Mouse (Mus musculus): ENCODE measurements around the gene Hoxa6. TPM values are rescaled to one million over a fixed set of nuclear protein-coding genes. Genes with fewer than 3 reads are reported as not detected.

Gene Hoxa6
- polyA plus RNA-seq, 1 experiment from 2014 or later: 2.9 TPM

DNA sequence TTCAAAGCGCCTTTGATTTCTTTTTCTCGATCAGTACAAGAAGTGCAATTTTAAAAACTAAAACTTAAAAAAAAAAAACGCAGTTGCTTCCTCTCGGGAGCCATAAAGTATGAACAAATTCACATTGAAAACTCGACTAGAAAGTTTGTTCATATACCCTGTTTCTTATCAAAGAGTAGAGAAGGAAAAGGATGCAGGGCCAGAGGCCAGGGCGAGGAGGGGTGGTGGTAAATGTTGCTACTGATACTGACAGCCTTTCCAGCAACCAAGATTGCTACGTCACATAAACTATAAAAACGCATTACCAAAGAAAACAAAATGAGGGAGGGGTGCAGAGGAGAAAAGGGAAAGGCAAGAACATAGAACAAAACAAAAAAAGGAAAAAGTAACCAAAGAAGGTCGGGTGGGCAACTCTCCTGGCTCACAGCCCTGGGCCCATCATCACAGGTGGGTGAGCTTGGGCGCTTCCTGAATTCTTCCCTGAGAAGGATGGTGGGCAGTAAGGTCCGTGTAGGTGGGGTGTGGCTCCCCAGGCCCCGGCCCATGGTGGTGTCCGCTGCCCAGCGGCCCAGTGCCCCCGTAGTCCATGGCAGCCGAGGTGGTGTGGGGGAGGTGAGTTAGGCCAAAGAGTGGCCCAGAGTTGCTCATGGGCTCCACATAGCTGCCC, 38.9 kb downstream of the Hoxa6 start:
- WGBS: 32% methylated on average over 16 of the region's 16 CpGs
- H3K4me2 ChIP-seq (replicated peaks; ENCODE audit: low read depth, low read length): peak overlapping the region; percentile 37
- H3K27ac ChIP-seq (ENCODE audit: low read length): peak overlapping the region; percentile 85
- peaks cover 95% of the 10 kb centered on the region for H3K4me1 ChIP-seq (ENCODE audit: insufficient read depth, low read length)
- H3K27me3 ChIP-seq (ENCODE audit: insufficient read depth, low read length): no peaks in the 10 kb centered on the region
- H3K9me3 ChIP-seq (ENCODE audit: low read length): no peaks in the 10 kb centered on the region
- peak overlapping the region; percentile 8; the same call in 1 of the 2 replicates for H3K4me3 ChIP-seq (ENCODE audit: low read length)
- peaks cover 7% of the 10 kb centered on the region; the same call in 1 of the 2 replicates for H3K36me3 ChIP-seq (ENCODE audit: insufficient read depth, low read length)
- peak overlapping the region; percentile 55 for H3K9ac ChIP-seq (replicated peaks; ENCODE audit: low read length)
- no peak for ATAC-seq (ENCODE audit: low FRiP score, low TSS enrichment)

DNA sequence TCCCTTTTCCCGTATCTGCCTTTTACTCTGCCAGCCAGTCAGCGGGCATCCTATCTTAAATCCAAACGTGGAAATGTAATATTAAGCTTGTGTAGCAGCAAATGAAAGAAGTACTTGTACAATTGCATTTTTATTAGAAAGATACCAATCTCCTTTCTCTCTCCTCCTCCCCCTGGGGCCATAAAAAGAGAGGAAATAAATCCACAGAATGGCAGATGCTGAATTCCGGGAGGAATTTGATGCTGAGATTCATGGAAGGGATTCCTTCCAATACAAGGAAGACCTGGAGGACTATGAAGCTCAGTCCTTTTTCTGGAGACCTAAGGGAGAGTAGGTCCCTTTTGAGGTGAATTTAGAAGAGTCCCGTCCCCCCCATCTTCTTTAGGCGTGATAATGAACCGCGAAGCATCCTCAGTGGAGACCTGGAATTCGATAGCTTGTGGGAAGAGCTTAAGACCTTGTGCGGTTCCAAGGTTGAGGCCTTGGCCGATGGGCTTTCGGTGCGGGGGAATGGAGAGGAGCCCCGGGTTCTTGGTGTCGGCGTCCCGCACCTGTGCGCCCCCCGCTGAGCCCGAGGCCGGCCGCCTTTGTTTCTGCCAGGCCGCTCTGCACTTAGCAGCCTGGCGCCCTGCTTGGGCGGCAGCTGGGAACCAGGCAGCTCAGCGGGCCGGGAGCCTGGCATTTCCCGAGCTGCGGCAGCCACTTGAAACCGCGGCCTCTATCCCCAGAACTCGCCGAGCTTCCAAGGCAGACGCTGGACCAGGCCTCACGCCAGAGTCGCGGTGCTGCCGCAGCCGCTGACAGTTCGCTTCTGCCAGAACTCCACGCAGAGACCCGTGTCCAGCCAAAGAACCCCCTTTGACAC, 40.1 kb downstream of the Hoxa6 start:
- no peaks in the 10 kb centered on the region for H3K27me3 ChIP-seq (ENCODE audit: insufficient read depth, low read length)

GRCm38 (mm10) chr6:52167736-52168161, 40.8 kb downstream of the Hoxa6 start:
- no peak for ATAC-seq (ENCODE audit: low FRiP score, low TSS enrichment)
- H3K4me1 ChIP-seq (ENCODE audit: insufficient read depth, low read length): peaks cover 98% of the 10 kb centered on the region
- H3K9me3 ChIP-seq (ENCODE audit: low read length): no peaks in the 10 kb centered on the region
- peak overlapping the region; percentile 19 for H3K4me3 ChIP-seq (ENCODE audit: low read length)
- no peaks in the 10 kb centered on the region for H3K27me3 ChIP-seq (ENCODE audit: insufficient read depth, low read length)
- 35% methylated on average over 14 of the region's 14 CpGs for WGBS
- H3K4me2 ChIP-seq (replicated peaks; ENCODE audit: low read depth, low read length): peak overlapping the region; percentile 70
- peaks cover 7% of the 10 kb centered on the region; the same call in 1 of the 2 replicates for H3K36me3 ChIP-seq (ENCODE audit: insufficient read depth, low read length)
- peak overlapping the region; percentile 63; the same call in 1 of the 2 replicates for H3K9ac ChIP-seq (replicated peaks; ENCODE audit: low read length)
- peak overlapping the region; percentile 82 for H3K27ac ChIP-seq (ENCODE audit: low read length)

More for the DNA sequence above, 40.1 kb downstream of the Hoxa6 start:
- peak overlapping the region; percentile 63 for H3K9ac ChIP-seq (replicated peaks; ENCODE audit: low read length)
- H3K4me1 ChIP-seq (ENCODE audit: insufficient read depth, low read length): peaks cover 97% of the 10 kb centered on the region
- H3K4me3 ChIP-seq (ENCODE audit: low read length): peak overlapping the region; percentile 27
- no peak for ATAC-seq (ENCODE audit: low FRiP score, low TSS enrichment)
- H3K36me3 ChIP-seq (ENCODE audit: insufficient read depth, low read length): peaks cover 7% of the 10 kb centered on the region; the same call in 1 of the 2 replicates
- WGBS: 7% methylated on average over 41 of the region's 42 CpGs
- peak overlapping the region; percentile 82 for H3K27ac ChIP-seq (ENCODE audit: low read length)
- H3K4me2 ChIP-seq (replicated peaks; ENCODE audit: low read depth, low read length): peak overlapping the region; percentile 70
- no peaks in the 10 kb centered on the region for H3K9me3 ChIP-seq (ENCODE audit: low read length)

DNA sequence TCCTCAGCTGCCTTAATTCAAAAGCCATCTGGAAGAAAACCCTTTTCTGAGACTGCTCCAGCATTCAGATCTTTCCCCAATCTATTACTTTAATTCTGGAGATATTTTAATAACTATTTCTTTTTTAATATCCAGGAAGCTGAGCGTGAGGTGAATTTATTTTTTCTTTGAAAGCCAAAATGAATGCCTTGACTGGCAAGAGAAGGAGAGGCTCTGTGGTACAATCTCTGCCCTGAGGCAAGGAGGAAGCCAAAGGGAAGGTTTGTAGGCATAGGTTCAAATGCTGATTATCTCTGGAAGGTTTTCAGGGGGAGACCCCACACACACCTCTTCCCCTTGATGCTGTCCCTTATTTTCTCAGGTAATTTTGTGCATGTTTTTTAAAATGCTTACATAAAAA, 41.3 kb downstream of the Hoxa6 start:
- Histone ChIP-seq H3K9me3 (ENCODE audit: low read length) (no peaks in the 10 kb centered on the region), H3K36me3 (ENCODE audit: insufficient read depth, low read length) (peaks cover 7% of the 10 kb centered on the region; the same call in 1 of the 2 replicates), H3K4me1 (ENCODE audit: insufficient read depth, low read length) (peaks cover 96% of the 10 kb centered on the region), H3K27me3 (ENCODE audit: insufficient read depth, low read length) (no peaks in the 10 kb centered on the region), H3K4me2 (replicated peaks; ENCODE audit: low read depth, low read length) (peak overlapping the region; percentile 70), H3K4me3 (ENCODE audit: low read length) (no peak overlapping the region), H3K27ac (ENCODE audit: low read length) (peak overlapping the region; percentile 82), H3K9ac (replicated peaks; ENCODE audit: low read length) (peak overlapping the region; percentile 63)
- no peak for ATAC-seq (ENCODE audit: low FRiP score, low TSS enrichment)
- WGBS: 68% methylated on average over 1 of the region's 1 CpGs

- no peak for ATAC-seq (ENCODE audit: low FRiP score, low TSS enrichment)
- Histone ChIP-seq H3K4me1 (ENCODE audit: insufficient read depth, low read length) (peaks cover 96% of the 10 kb centered on the region), H3K27me3 (ENCODE audit: insufficient read depth, low read length) (no peaks in the 10 kb centered on the region), H3K27ac (ENCODE audit: low read length) (peak overlapping the region; percentile 82), H3K4me3 (ENCODE audit: low read length) (no peak overlapping the region), H3K36me3 (ENCODE audit: insufficient read depth, low read length) (peaks cover 7% of the 10 kb centered on the region; the same call in 1 of the 2 replicates), H3K9me3 (ENCODE audit: low read length) (no peaks in the 10 kb centered on the region), H3K4me2 (replicated peaks; ENCODE audit: low read depth, low read length) (peak overlapping the region; percentile 70), H3K9ac (replicated peaks; ENCODE audit: low read length) (peak overlapping the region; percentile 54)
- 23% methylated on average over 4 of the region's 4 CpGs for WGBS
Observed at GRCm38 (mm10) chr6:52166431-52167077, 42.0 kb downstream of the Hoxa6 start.

DNA sequence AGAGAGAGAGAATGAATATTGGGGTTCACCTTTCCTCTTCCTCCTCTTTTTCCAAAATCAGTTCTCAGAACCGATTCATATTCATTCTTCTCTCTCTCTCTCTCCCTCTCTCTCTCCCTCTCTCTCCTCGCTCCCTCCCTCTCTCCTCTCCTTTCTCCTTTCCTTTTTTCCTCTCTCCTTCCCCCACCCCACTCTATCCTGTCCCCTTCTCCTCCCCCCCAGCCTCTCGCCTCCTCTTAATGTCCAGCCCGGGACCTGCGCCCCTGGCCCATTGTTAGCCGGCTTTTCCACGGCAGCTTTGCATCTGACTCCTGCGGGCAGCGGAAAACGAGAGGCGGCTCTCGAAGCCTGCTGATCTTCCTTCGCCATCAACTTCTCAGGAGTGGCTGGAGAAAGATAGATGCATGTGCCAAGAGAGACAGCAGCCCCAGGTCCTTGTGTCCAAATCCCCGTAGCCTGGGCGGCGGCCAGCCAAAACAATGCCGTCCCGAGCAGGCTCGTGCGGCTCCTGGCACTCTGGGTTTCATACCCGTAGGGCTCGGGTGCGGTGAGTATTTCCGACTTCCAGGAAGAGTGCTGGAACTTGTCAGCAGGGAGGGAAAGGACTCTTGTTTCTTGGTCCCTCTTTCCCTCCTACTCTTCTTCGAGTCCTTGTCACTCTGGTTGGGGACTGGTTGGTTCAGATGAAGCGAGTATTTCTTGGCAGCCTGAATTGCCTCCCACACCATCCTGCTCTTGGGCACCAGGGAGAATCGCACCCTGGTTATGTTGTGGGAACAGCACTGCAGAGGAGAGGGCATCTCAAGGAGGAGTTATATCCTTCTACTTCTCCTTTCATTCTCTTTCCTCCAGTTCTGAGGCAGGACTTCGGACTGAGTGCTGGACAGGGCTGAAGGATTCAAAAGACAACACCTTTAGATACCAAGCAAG, 42.8 kb downstream of the Hoxa6 start:
- ATAC-seq (ENCODE audit: low FRiP score, low TSS enrichment): no peak
- 6% methylated on average over 28 of the region's 28 CpGs for WGBS
- H3K9me3 ChIP-seq (ENCODE audit: low read length): no peaks in the 10 kb centered on the region

DNA sequence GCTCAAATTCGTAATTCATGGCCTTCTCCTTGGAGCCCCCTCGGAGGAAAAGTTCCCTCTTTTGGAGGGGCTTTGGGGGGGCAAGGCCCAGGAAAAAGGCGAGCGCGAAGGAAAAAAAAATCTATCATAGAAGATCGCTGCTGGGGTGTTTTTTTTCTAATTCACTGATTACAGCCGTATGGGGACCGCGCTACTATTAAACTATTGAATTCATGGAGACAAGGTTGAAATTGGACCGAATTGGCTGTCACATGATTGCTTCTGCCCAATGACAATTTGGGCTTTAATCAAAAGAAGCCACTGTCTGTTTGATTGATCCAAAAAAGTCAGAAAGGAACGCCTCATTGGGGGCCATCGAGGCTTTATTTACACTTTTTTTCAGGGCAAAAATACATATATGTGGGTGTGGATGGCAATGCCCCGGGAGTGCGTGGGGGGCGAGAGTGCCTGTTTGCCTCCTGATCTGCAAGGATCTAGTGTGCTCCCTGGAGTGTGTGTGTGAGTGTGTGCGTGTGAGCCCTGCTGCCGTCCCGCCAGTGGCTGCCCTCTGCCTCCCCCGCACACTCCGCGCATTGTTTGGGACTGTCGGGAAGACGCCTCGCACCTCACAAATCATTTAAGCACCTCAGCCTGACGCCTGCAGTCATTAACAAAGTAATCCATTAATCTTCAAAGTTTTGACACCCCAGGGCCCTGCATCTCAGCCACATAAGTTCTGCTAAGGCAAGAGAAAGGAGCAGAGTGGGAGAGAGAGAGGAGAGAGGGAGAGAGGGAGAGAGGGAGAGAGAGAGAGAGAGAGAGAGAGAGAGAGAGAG, 43.7 kb downstream of the Hoxa6 start, which contains the start of gene Hoxa2:
TSS of gene Hoxa2 (minus strand) at position 206 of the 815 bp plus-strand sequence.
- H3K9ac ChIP-seq (replicated peaks; ENCODE audit: low read length): peak within 1 kb of the TSS; percentile 75
- peak within 1 kb of the TSS; percentile 70 for H3K4me2 ChIP-seq (replicated peaks; ENCODE audit: low read depth, low read length)
- peak within 1 kb of the TSS; percentile 49 for H3K4me3 ChIP-seq (ENCODE audit: low read length)
- H3K4me1 ChIP-seq (ENCODE audit: insufficient read depth, low read length): peaks cover 95% of the 10 kb centered on the region
- no peak for ATAC-seq (ENCODE audit: low FRiP score, low TSS enrichment)
- WGBS: 1% methylated on average over 25 of the region's 25 CpGs
- no peaks in the 10 kb centered on the region for H3K27me3 ChIP-seq (ENCODE audit: insufficient read depth, low read length)
- H3K9me3 ChIP-seq (ENCODE audit: low read length): no peaks in the 10 kb centered on the region
- peak within 1 kb of the TSS; percentile 83 for H3K27ac ChIP-seq (ENCODE audit: low read length)
- peaks cover 2% of the 10 kb centered on the region; the same call in 1 of the 2 replicates for H3K36me3 ChIP-seq (ENCODE audit: insufficient read depth, low read length)

More for the DNA sequence above, 42.8 kb downstream of the Hoxa6 start:
- H3K4me2 ChIP-seq (replicated peaks; ENCODE audit: low read depth, low read length): peak overlapping the region; percentile 70
- peaks cover 95% of the 10 kb centered on the region for H3K4me1 ChIP-seq (ENCODE audit: insufficient read depth, low read length)
- H3K36me3 ChIP-seq (ENCODE audit: insufficient read depth, low read length): peaks cover 7% of the 10 kb centered on the region; the same call in 1 of the 2 replicates
- peak overlapping the region; percentile 49 for H3K4me3 ChIP-seq (ENCODE audit: low read length)
- H3K9ac ChIP-seq (replicated peaks; ENCODE audit: low read length): peak overlapping the region; percentile 57
- H3K27me3 ChIP-seq (ENCODE audit: insufficient read depth, low read length): no peaks in the 10 kb centered on the region
- H3K27ac ChIP-seq (ENCODE audit: low read length): peak overlapping the region; percentile 83

DNA sequence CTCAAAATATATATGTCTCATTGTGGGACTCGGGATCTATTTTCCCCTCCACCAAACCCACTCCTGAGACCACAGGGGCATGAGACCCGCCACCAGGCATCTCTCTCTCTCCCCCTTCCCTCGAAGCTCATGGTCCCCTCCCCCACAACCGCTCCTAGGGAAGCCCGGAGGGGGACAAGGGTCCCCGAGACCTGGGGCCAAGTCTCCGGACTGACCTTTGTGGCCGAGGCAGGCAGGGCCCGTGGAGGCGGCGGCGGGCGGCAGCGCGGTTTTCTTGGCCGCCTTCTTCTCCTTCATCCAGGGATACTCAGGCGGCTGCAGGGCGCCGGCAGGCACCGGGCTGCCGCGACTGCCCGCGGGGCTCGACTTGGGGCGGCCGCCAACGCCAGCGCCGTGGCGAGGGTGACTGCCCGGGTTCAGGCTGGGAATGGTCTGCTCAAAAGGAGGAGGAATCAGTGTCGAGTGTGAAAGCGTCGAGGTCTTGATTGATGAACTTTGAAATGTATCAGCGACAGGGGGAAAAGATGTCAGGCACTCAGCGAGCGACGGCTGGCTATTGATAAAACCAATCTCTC, 44.4 kb downstream of the Hoxa6 start:
- Histone ChIP-seq H3K27ac (ENCODE audit: low read length) (peak overlapping the region; percentile 83), H3K9ac (replicated peaks; ENCODE audit: low read length) (peak overlapping the region; percentile 75), H3K9me3 (ENCODE audit: low read length) (no peaks in the 10 kb centered on the region), H3K27me3 (ENCODE audit: insufficient read depth, low read length) (no peaks in the 10 kb centered on the region), H3K4me1 (ENCODE audit: insufficient read depth, low read length) (peaks cover 95% of the 10 kb centered on the region), H3K4me2 (replicated peaks; ENCODE audit: low read depth, low read length) (peak overlapping the region; percentile 70), H3K36me3 (ENCODE audit: insufficient read depth, low read length) (no peaks in the 10 kb centered on the region), H3K4me3 (ENCODE audit: low read length) (peak overlapping the region; percentile 49)
- WGBS: 1% methylated on average over 39 of the region's 39 CpGs
- ATAC-seq (ENCODE audit: low FRiP score, low TSS enrichment): peak; percentile 2; the same call in 1 of the 2 replicates
